Mouse (Mus musculus) MEL (cell line): ENCODE data around the gene Sez6. TPM values are rescaled to one million over a fixed set of nuclear protein-coding genes. Genes with fewer than 3 reads are reported as not detected.

Experiments
- DNase-seq: peaks from one replicate; pipeline ENCODE4 v3.0.0; 2011; ENCODE audit warnings: low read depth, low spot score
- H3K27ac ChIP-seq: 2 replicates; pipeline ENCODE4 v1.5.1; 2012; ENCODE audit warnings: low read depth, mild to moderate bottlenecking, control low read depth, low read length, moderate library complexity; ENCODE audit not compliant: control insufficient read depth
- H3K27me3 ChIP-seq, 2 experiments: fragments of 150-350 bp in 1 of 2; sonication (generic) in 1 of 2; 2 replicates each; pipeline ENCODE4 v1.6.1; 2012; ENCODE audit warnings: low read length in 2 of 2, mild to moderate bottlenecking in 2 of 2, improper control_type of control experiment in 1 of 2, moderate library complexity in 1 of 2; ENCODE audit not compliant: insufficient read depth in 2 of 2, control insufficient read depth in 1 of 2
- H3K36me3 ChIP-seq, 2 experiments: 2 replicates each; pipeline ENCODE4 v1.6.1; 2012 to 2014; ENCODE audit warnings: low read length in 2 of 2, improper control_type of control experiment in 1 of 2, inconsistent platforms in 1 of 2, mild to moderate bottlenecking in 1 of 2; ENCODE audit not compliant: insufficient read depth in 2 of 2, control insufficient read depth in 1 of 2
- H3K4me1 ChIP-seq, 2 experiments: fragments of 150-350 bp in 1 of 2; sonication (generic) in 1 of 2; 2 replicates each; pipeline ENCODE4 v1.6.1; 2012; ENCODE audit warnings: low read length in 2 of 2, improper control_type of control experiment in 1 of 2, mild to moderate bottlenecking in 1 of 2; ENCODE audit not compliant: insufficient read depth in 2 of 2, control insufficient read depth in 1 of 2
- H3K4me3 ChIP-seq, 2 experiments: fragments of 150-350 bp in 1 of 2; sonication (generic) in 1 of 2; 2 replicates each; pipeline ENCODE4 v1.5.1; 2012; ENCODE audit warnings: low read depth in 2 of 2, low read length in 2 of 2, mild to moderate bottlenecking in 2 of 2, moderate library complexity in 2 of 2, control low read depth in 1 of 2, improper control_type of control experiment in 1 of 2; ENCODE audit not compliant: control insufficient read depth in 1 of 2, insufficient read depth in 1 of 2
- H3K79me2 ChIP-seq: 2 replicates; pipeline ENCODE4 v1.6.1; 2012; ENCODE audit warnings: mild to moderate bottlenecking, low read length, moderate library complexity; ENCODE audit not compliant: control insufficient read depth, poor library complexity, insufficient read depth
- H3K9ac ChIP-seq: 2 replicates; pipeline ENCODE4 v1.6.1; 2012; ENCODE audit warnings: low read depth, mild to moderate bottlenecking, control low read depth, low read length, moderate library complexity; ENCODE audit not compliant: control insufficient read depth, poor library complexity, severe bottlenecking
- H3K9me3 ChIP-seq: fragments of 150-350 bp; sonication (generic); replicated peaks from 2 replicates; pipeline ENCODE4 v1.6.1; 2012; ENCODE audit warnings: mild to moderate bottlenecking, low read length, improper control_type of control experiment, moderate library complexity; ENCODE audit not compliant: insufficient read depth
- BHLHE40 ChIP-seq: IDR thresholded peaks from 2 replicates; pipeline ENCODE4 v1.6.1; 2012; ENCODE audit warnings: low read depth, mild to moderate bottlenecking, inconsistent platforms, low read length, improper control_type of control experiment, borderline replicate concordance
- CHD1 ChIP-seq: IDR thresholded peaks from 2 replicates; pipeline ENCODE4 v1.6.1; 2012; ENCODE audit warnings: low read depth, mild to moderate bottlenecking, inconsistent platforms, low read length, improper control_type of control experiment
- CHD2 ChIP-seq: IDR thresholded peaks from 2 replicates; pipeline ENCODE4 v1.6.1; 2011; ENCODE audit warnings: low read length, improper control_type of control experiment
- CTCF ChIP-seq, 3 experiments: IDR thresholded peaks in 2 of 3; conservative IDR thresholded peaks in 1 of 3; 2 replicates each; pipeline ENCODE4 v1.5.1; 2011 to 2012; ENCODE audit warnings: low read length in 3 of 3, low read depth in 2 of 3, mild to moderate bottlenecking in 2 of 3, improper control_type of control experiment in 1 of 3, inconsistent platforms in 1 of 3, mixed read lengths in 1 of 3, moderate library complexity in 1 of 3; ENCODE audit not compliant: control insufficient read depth in 1 of 3, insufficient read depth in 1 of 3, poor library complexity in 1 of 3, severe bottlenecking in 1 of 3
- E2F4 ChIP-seq: IDR thresholded peaks from 2 replicates; pipeline ENCODE4 v1.6.1; 2011; ENCODE audit warnings: low read depth, low read length, improper control_type of control experiment, borderline replicate concordance
- ELF1 ChIP-seq: IDR thresholded peaks from 2 replicates; pipeline ENCODE4 v1.6.1; 2014; ENCODE audit warnings: low read depth, mild to moderate bottlenecking, inconsistent platforms, low read length, improper control_type of control experiment, moderate library complexity
- EP300 ChIP-seq, 2 experiments: IDR thresholded peaks; 2 replicates each; pipeline ENCODE4 v1.6.1; 2011; ENCODE audit warnings: improper control_type of control experiment in 2 of 2, low read length in 2 of 2, low read depth in 1 of 2, mild to moderate bottlenecking in 1 of 2
- ETS1 ChIP-seq: IDR thresholded peaks from 2 replicates; pipeline ENCODE4 v1.6.1; 2012; ENCODE audit warnings: low read depth, mild to moderate bottlenecking, inconsistent platforms, low read length, improper control_type of control experiment, moderate library complexity
- GABPA ChIP-seq: IDR thresholded peaks from 2 replicates; pipeline ENCODE4 v1.6.1; 2012; ENCODE audit warnings: low read depth, mild to moderate bottlenecking, inconsistent platforms, low read length, improper control_type of control experiment, moderate library complexity
- GATA1 ChIP-seq: IDR thresholded peaks from 2 replicates; pipeline ENCODE4 v1.6.1; 2011; ENCODE audit warnings: low read depth, low read length, improper control_type of control experiment
- HCFC1 ChIP-seq: IDR thresholded peaks from 2 replicates; pipeline ENCODE4 v1.6.1; 2012; ENCODE audit warnings: low read depth, mild to moderate bottlenecking, inconsistent platforms, low read length, improper control_type of control experiment, moderate library complexity
- JUND ChIP-seq: IDR thresholded peaks from 2 replicates; pipeline ENCODE4 v1.6.1; 2011; ENCODE audit warnings: low read depth, mild to moderate bottlenecking, improper control_type of control experiment, low read length
- KAT2A ChIP-seq: conservative IDR thresholded peaks from 2 replicates; pipeline ENCODE4 v1.6.1; 2012; ENCODE audit warnings: low read depth, low read length, improper control_type of control experiment, inconsistent platforms
- MAFK ChIP-seq: IDR thresholded peaks from 2 replicates; pipeline ENCODE4 v1.6.1; 2011; ENCODE audit warnings: low read depth, mild to moderate bottlenecking, low read length, improper control_type of control experiment, borderline replicate concordance
- MAX ChIP-seq: IDR thresholded peaks from 2 replicates; pipeline ENCODE4 v1.6.1; 2011; ENCODE audit warnings: low read length, improper control_type of control experiment
- MAZ ChIP-seq: IDR thresholded peaks from 2 replicates; pipeline ENCODE4 v1.6.1; 2012; ENCODE audit warnings: low read depth, mild to moderate bottlenecking, inconsistent platforms, low read length, improper control_type of control experiment
- MXI1 ChIP-seq: IDR thresholded peaks from 2 replicates; pipeline ENCODE4 v1.6.1; 2011; ENCODE audit warnings: mild to moderate bottlenecking, low read depth, low read length, improper control_type of control experiment
- MYB ChIP-seq: IDR thresholded peaks from 2 replicates; pipeline ENCODE4 v1.6.1; 2011; ENCODE audit warnings: mild to moderate bottlenecking, low read depth, low read length, improper control_type of control experiment
- MYC ChIP-seq: IDR thresholded peaks from 2 replicates; pipeline ENCODE4 v1.6.1; 2011; ENCODE audit warnings: low read depth, mild to moderate bottlenecking, low read length, improper control_type of control experiment, moderate library complexity
- NELFE ChIP-seq: IDR thresholded peaks from 2 replicates; pipeline ENCODE4 v1.6.1; 2011; ENCODE audit warnings: low read depth, low read length, improper control_type of control experiment
- NRF1 ChIP-seq: IDR thresholded peaks from 2 replicates; pipeline ENCODE4 v1.6.1; 2014; ENCODE audit warnings: low read depth, mild to moderate bottlenecking, inconsistent platforms, low read length, improper control_type of control experiment, moderate library complexity; ENCODE audit not compliant: poor library complexity, insufficient read depth, severe bottlenecking
- POLR2A ChIP-seq, 2 experiments: IDR thresholded peaks; 2 replicates each; pipeline ENCODE4 v1.6.1; 2011 to 2012; ENCODE audit warnings: low read length in 2 of 2, mild to moderate bottlenecking in 2 of 2, control low read depth in 1 of 2, improper control_type of control experiment in 1 of 2, low read depth in 1 of 2, moderate library complexity in 1 of 2; ENCODE audit not compliant: control insufficient read depth in 1 of 2, insufficient read depth in 1 of 2, poor library complexity in 1 of 2
- POLR2AphosphoS2 ChIP-seq: IDR thresholded peaks from 2 replicates; pipeline ENCODE4 v1.6.1; 2011; ENCODE audit warnings: low read length, improper control_type of control experiment
- POLR2AphosphoS5 ChIP-seq: IDR thresholded peaks from 2 replicates; pipeline ENCODE4 v1.6.1; 2012; ENCODE audit warnings: low read depth, borderline replicate concordance, mild to moderate bottlenecking, inconsistent platforms, low read length, moderate library complexity, mixed read lengths
- RAD21 ChIP-seq: IDR thresholded peaks from 2 replicates; pipeline ENCODE4 v1.6.1; 2011; ENCODE audit warnings: mild to moderate bottlenecking, low read depth, low read length, improper control_type of control experiment
- RCOR1 ChIP-seq: IDR thresholded peaks from 2 replicates; pipeline ENCODE4 v1.6.1; 2012; ENCODE audit warnings: low read depth, mild to moderate bottlenecking, inconsistent platforms, low read length, improper control_type of control experiment
- SIN3A ChIP-seq: IDR thresholded peaks from 2 replicates; pipeline ENCODE4 v1.6.1; 2012; ENCODE audit warnings: low read length, improper control_type of control experiment, inconsistent platforms
- SMC3 ChIP-seq: IDR thresholded peaks from 2 replicates; pipeline ENCODE4 v1.6.1; 2011; ENCODE audit warnings: low read depth, low read length, improper control_type of control experiment
- TAL1 ChIP-seq: IDR thresholded peaks from 2 replicates; pipeline ENCODE4 v1.6.1; 2012; ENCODE audit warnings: mild to moderate bottlenecking, inconsistent platforms, low read length, moderate library complexity, mixed read lengths
- TBP ChIP-seq: IDR thresholded peaks from 2 replicates; pipeline ENCODE4 v1.8.0; 2011; ENCODE audit warnings: low read depth, low read length, improper control_type of control experiment
- TCF12 ChIP-seq: IDR thresholded peaks from 2 replicates; pipeline ENCODE4 v1.6.1; 2014; ENCODE audit warnings: low read depth, mild to moderate bottlenecking, inconsistent platforms, low read length, improper control_type of control experiment, moderate library complexity
- UBTF ChIP-seq: IDR thresholded peaks from 2 replicates; pipeline ENCODE4 v1.6.1; 2012; ENCODE audit warnings: low read depth, mild to moderate bottlenecking, inconsistent platforms, low read length, improper control_type of control experiment, moderate library complexity, borderline replicate concordance; ENCODE audit not compliant: insufficient read depth
- USF1 ChIP-seq: IDR thresholded peaks from 2 replicates; pipeline ENCODE4 v1.6.1; 2014; ENCODE audit warnings: low read depth, mild to moderate bottlenecking, inconsistent platforms, low read length, improper control_type of control experiment, moderate library complexity
- ZC3H11A ChIP-seq: IDR thresholded peaks from 2 replicates; pipeline ENCODE4 v1.6.1; 2012; ENCODE audit warnings: low read depth, mild to moderate bottlenecking, inconsistent platforms, low read length, improper control_type of control experiment
- ZKSCAN1 ChIP-seq: IDR thresholded peaks from 2 replicates; pipeline ENCODE4 v1.6.1; 2012; ENCODE audit warnings: low read depth, mild to moderate bottlenecking, inconsistent platforms, low read length, improper control_type of control experiment, moderate library complexity
- ZMIZ1 ChIP-seq: IDR thresholded peaks from 2 replicates; pipeline ENCODE4 v1.6.1; 2012; ENCODE audit warnings: low read depth, mild to moderate bottlenecking, inconsistent platforms, low read length, improper control_type of control experiment, moderate library complexity
- ZNF384 ChIP-seq: IDR thresholded peaks from 2 replicates; pipeline ENCODE4 v1.6.1; 2012; ENCODE audit warnings: low read depth, mild to moderate bottlenecking, inconsistent platforms, low read length, improper control_type of control experiment
- polyA plus RNA-seq, 2 experiments: library from polyadenylated mRNA; stranded (reverse) in 1 of 2; unstranded in 1 of 2; fragments of >175 nt in 1 of 2; fragments of >200 nt in 1 of 2; gene quantifications; 2 replicates each; pipeline versions ENCODE4 v1.2.1 to v1.2.4; 2012; ENCODE audit warnings: low replicate concordance in 2 of 2, low read depth in 1 of 2; ENCODE audit not compliant: insufficient read length in 2 of 2, insufficient read depth in 1 of 2, missing spikeins in 1 of 2
- total RNA-seq: library from RNA; depleted of rRNA; stranded (reverse); fragments of 300-350 nt; gene quantifications from 2 replicates; pipeline ENCODE4 v1.2.3, GENCODE M21; 2012

Gene Sez6
- total and polyA plus RNA-seq, 3 experiments: 0.04 TPM; not detected in 2

- Histone ChIP-seq H3K79me2 (no peaks in the 10 kb centered on the region), H3K4me3 (no peak overlapping the region), H3K27me3 (peaks cover 5 to 6% of the 10 kb centered on the region in 2 experiments), H3K4me1 (peaks cover 2% of the 10 kb centered on the region in 2 experiments; a peak in 2 of 4 replicates), H3K36me3 (peaks cover 0 to 6% of the 10 kb centered on the region in 2 experiments; a peak in 2 of 4 replicates), H3K9ac (no peak overlapping the region), H3K27ac (no peak overlapping the region), H3K9me3 (no peaks in the 10 kb centered on the region)
- peak; percentile 94 for DNase-seq
- TF ChIP-seq HCFC1: no peak
- TF ChIP-seq CHD1: no peak
- TF ChIP-seq POLR2AphosphoS2: no peak
- TF ChIP-seq NRF1: no peak
- TF ChIP-seq RCOR1: peak; percentile 63
- no peak for TF ChIP-seq NELFE
- TF ChIP-seq POLR2AphosphoS5: no peak
- TF ChIP-seq CHD2: no peak
- no peak for TF ChIP-seq MYC
- TF ChIP-seq ZNF384: no peak
- TF ChIP-seq RAD21: no peak
- TF ChIP-seq EP300 (IDR thresholded peaks at IDR 0.05; ENCODE audit: low read depth in 1 of 2, low read length in 2 of 2): peak; percentile 82 to 92
- no peak for TF ChIP-seq GABPA
- TF ChIP-seq E2F4: no peak
- no peak for TF ChIP-seq KAT2A
- TF ChIP-seq MAFK: no peak
- TF ChIP-seq BHLHE40: no peak
- no peak for TF ChIP-seq MYB
- no peak for TF ChIP-seq POLR2A (IDR thresholded peaks at IDR 0.05; ENCODE audit: control insufficient read depth in 1 of 2, insufficient read depth in 1 of 2, low read depth in 1 of 2, low read length in 2 of 2, poor library complexity in 1 of 2)
- TF ChIP-seq ZMIZ1: no peak
- TF ChIP-seq SMC3: peak; percentile 24; the same call in 1 of the 2 replicates
- no peak for TF ChIP-seq ELF1
- peak; percentile 91 for TF ChIP-seq JUND
- peak; percentile 64 for TF ChIP-seq MAX
- TF ChIP-seq TBP: peak; percentile 85
- peak; percentile 82 for TF ChIP-seq TCF12
- TF ChIP-seq ZC3H11A: no peak
- TF ChIP-seq TAL1: peak; percentile 87
- TF ChIP-seq MAZ: no peak
- TF ChIP-seq SIN3A: 0 out of 2 replicates have a peak, but pooled peaks have one; percentile 38
- TF ChIP-seq MXI1: peak; percentile 36; the same call in 1 of the 2 replicates
- TF ChIP-seq GATA1: peak; percentile 90
- no peak for TF ChIP-seq USF1
- TF ChIP-seq CTCF (IDR thresholded peaks at IDR 0.05 in 2 of 3, conservative IDR thresholded peaks at IDR 0.05 in 1 of 3; ENCODE audit: control insufficient read depth in 1 of 3, insufficient read depth in 1 of 3, low read depth in 2 of 3, low read length in 3 of 3, poor library complexity in 1 of 3, severe bottlenecking in 1 of 3): no peak
- TF ChIP-seq UBTF: no peak
- no peak for TF ChIP-seq ZKSCAN1
- no peak; the same call in 1 of the 2 replicates for TF ChIP-seq ETS1
Observed at GRCm38 (mm10) chr11:77964415-77965095, 34.0 kb downstream of the Sez6 start.
